Mouse (Mus musculus) B cell, adult 2 months (primary cell): ENCODE measurements around the gene Nipbl.
A peak's percentile ranks its signal among the peaks of the same experiment; 100 is the strongest.

Source experiments
- DNase-seq, 2 experiments: peaks; one replicate each; pipeline ENCODE4 v3.0.0; 2022

Gene Nipbl

GRCm38 (mm10) chr15:8416500-8417138 is 27.6 kb downstream of the Nipbl start:
- no peak for DNase-seq

DNA sequence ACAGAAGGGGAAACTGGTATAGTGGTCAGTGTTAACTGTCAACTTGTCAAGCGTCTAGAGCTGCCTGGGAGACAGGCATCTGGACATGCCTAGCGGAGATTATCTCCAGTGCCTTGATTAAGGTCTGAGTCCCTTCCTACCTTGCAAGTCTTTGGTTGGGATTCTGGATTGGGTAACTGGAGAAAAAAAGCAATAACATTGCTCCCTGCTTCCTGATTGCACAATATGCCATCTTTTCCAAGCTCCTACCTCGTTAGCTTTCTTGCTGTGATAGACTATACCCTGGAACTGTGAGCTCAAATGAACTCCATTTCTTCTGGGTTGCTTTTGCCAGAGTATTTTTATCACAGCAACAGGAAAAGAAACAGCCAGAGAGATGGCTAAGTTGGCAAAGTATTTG is 30.9 kb downstream of the Nipbl start:
- no peak for DNase-seq

GRCm38 (mm10) chr15:8411873-8412272 is 32.4 kb downstream of the Nipbl start:
- no peak for DNase-seq

DNA sequence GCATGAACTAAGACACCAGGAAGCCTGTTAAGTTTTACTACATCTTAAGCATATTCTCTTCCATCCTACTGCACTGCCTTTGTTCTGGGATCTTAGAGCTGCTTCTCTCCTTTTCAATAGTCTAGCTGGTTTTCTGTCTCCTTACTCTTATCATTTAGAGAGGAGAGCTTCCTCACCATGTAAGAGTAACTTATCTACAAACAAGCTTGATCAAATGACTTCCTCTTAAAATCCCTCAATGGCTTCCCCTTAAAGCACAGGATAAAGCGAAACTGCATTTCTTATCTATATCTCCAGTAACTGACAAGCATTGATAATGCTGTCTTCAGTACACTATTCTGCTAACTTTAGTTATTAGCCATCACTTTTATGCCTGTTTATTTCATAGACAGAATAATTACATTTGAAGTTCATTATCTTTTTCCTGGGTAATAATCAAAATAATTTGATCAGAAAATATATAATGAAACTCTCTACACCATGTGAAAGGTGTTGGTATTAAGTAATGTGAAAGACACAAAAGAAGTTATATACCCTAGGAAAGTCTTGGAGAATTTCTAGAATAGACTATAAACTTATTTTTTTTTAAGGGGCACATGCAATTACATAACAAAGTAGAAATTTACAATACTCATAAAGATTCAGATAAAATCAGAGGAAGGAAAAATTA is 33.0 kb downstream of the Nipbl start:
- no peak for DNase-seq

DNA sequence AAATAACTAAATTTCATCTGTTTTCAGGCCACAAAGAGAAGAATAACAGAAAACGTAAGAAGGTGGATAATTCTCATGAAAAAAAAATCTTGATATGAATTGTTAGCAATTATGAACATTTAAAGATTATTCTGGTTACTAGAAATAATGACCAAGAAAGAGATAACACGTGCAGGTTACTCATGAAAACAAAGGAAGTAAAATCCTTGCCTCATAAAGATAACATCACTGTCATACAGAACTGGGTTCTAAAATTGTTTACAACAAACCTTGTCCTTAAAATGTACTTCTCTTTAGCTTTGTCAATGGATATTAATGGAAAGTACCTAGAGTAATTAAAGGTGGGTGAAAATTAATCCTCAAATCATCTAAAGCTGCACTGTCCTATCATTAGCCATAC is 37.2 kb downstream of the Nipbl start:
- DNase-seq: no peak

DNA sequence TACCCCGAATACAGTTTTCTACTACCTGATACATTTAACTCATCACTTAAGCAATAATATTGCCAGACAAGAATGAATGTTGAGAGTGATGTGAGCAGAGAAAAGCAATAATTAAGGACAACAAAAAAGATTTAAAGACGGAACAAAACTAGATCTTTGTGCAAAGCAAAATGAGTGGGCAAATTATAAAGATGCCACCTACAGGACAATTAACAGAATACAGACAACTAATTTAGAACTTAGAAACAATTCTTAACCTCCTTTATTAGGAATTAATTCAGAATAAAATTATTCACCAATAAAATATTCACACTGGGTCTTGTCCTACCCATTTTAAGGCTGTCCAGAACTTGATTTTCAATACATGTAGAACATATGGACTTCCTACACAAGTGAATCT is 38.0 kb downstream of the Nipbl start:
- DNase-seq: no peak

GRCm38 (mm10) chr15:8402591-8402990 is 41.7 kb downstream of the Nipbl start:
- DNase-seq: no peak

DNA sequence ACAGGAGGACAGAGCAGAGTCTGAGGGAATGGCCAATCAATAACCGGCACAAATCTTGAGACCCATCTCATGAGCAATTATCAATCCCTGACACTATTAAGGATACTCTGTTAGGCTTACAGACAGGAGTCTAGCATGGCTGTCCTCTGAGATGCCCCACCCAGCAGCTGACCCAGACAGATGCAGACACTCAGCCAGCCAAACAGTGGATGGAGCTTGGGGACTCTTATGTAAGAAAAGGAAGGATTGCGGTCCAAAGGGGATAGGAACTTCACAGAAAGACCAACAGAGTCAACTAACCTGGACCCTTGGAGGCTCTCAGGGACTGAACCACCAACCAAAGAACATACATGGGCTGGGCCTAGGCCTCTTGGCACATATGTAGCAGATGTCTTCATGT is 42.7 kb downstream of the Nipbl start:
- DNase-seq: no peak

DNA sequence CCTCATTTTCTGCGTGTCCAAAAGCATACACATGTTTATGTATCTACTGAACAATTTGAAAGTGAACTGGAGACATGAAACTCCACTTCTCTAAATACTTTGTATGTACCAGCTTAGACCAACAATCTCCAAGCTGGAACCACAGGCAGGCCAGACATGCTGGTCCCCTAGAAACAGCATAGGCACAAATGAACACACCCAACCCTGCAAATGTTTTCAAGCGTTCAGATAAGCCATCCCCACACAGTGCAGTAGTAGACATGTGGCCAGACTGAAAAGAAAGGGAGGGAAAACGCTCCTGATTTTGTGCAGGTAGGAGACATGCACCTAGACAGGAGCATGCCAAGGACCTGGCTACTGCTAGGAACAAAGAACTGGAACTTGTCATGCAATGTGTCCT is 52.5 kb downstream of the Nipbl start:
- DNase-seq: no peak

GRCm38 (mm10) chr15:8382213-8382612 is 62.0 kb downstream of the Nipbl start:
- peak; percentile 37 to 49 for DNase-seq

- no peak for DNase-seq
Measured at GRCm38 (mm10) chr15:8375657-8376056, 68.6 kb downstream of the Nipbl start.

DNA sequence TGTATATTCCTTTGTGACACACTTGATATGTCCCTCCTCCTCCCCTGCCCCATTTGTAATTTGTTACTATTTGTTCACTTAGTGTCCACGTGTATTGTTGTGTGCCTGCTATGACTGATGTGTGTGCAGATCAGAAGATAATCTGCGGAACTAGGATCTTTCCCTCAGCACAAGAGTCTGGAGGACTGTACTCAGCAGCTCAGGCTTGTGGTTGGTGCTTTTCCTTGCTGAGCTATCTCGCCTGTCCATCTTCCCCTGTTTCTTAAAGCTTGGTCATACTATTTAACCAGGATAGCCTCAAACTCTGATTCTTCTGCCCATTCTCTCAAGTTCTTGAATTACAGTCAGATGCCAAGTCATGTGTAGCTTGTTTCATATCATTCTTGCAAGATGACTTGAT is 69.5 kb downstream of the Nipbl start:
- DNase-seq: no peak

- DNase-seq: no peak
Measured at GRCm38 (mm10) chr15:8347104-8347773, 97.0 kb downstream of the Nipbl start.

DNA sequence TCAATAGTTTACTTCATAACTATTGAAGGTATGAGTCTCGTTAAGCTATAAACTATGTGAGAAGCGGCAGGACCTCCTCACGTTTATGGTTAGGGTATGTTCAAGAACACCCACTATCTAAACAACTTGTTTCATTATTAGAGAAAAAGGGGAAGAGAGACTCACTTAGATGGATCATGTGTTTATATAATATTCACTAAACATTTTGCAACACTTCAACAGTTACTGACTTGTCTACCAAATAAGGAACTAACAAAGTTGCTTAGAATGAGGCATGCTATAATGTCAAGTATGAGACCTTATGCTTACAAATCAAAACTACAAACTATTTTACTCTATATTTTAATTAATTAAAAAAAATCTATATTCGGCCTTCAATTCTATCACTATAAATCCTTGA is 103.7 kb downstream of the Nipbl start:
- no peak for DNase-seq

DNA sequence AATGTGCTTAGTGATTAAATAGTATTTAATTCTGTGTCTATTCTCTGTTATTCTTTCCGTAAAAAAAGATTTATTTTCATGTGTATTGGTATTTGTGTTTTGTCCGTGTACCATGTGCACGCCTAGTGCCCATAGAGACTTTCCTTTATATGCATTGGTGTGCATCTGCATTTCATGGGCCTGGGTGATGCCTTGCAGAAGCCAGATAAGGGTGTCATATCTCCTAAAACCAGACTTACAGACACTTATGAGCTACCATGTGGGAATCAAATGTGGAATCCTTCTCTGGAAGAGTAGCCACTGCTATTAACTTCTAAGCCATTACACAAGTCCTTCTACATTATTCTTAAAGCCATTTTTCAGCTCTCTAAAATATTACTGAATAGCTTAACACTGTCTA is 112.7 kb downstream of the Nipbl start:
- DNase-seq: no peak

- DNase-seq: no peak
Measured at GRCm38 (mm10) chr15:8325629-8326028, 118.6 kb downstream of the Nipbl start.

GRCm38 (mm10) chr15:8324833-8325232 is 119.4 kb downstream of the Nipbl start:
- no peak for DNase-seq

DNA sequence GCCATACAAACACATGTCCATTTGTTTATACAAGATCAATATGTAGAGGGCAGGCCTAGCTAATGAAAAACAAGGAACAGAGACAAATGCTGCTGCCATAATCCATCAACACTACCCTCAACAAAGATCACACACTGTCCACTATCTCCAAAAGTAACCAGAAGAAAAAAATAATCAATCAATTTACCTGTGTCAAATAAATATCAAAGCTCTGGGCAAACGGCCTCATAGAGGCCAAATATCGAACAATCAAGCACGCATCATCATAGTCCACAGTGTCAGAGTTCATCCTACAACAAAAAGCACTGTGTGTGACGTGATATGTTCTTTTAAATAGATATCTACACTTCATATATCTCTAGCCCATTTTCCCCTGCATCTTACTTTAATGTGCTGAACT is 120.2 kb downstream of the Nipbl start:
- no peak for DNase-seq

- DNase-seq: no peak
Measured at GRCm38 (mm10) chr15:8321491-8321890, 122.8 kb downstream of the Nipbl start.

- no peak for DNase-seq
Measured at GRCm38 (mm10) chr15:8319191-8319590, 125.1 kb downstream of the Nipbl start.

DNA sequence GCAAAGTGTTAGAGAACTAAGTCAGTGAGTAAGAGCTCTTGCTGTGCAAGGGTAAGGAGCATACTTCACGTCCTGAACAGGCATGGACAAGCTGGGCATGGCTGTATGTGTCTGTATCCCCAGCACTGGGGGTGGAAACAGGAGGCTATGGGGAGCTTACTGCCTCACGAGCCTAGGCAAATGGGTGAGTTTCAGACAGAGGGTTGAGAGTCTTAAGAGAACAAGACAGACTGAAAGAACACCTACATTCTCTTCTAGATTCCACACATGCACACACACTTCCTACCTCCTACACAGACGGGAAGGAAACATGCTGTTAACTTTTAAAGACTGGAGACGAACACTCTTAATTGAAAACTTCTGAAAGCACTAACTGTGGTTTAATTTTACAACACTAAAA is 126.9 kb downstream of the Nipbl start:
- DNase-seq: no peak

GRCm38 (mm10) chr15:8305474-8305873 is 138.8 kb downstream of the Nipbl start:
- no peak for DNase-seq

DNA sequence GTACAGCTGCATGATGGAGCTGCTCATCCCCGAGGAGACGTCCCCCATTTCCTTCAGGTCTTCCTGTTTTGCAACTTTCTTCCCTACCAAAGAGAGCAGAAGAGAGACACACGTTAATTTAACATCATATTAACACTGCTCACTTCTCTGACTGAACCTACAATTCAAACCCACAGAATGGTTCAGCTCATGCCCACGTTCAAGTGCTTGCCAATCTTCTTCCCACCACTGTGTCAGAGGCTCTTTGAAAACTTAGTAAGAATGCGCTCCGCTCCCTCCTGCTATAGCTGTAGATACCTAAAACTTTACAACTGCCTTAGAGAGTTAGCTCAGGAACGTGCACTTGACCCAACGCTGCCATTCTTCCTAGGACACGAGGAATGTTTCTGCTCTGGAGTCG is 141.3 kb downstream of the Nipbl start:
- no peak for DNase-seq

- DNase-seq: no peak
Measured at GRCm38 (mm10) chr15:8294150-8294549, 150.1 kb downstream of the Nipbl start.
